Mouse (Mus musculus): ENCODE results near the gene Tmbim6. TPM values are rescaled to one million over a fixed set of nuclear protein-coding genes. Genes with fewer than 3 reads are reported as not detected.
"Not testable (repeated sequence)": the region's sequence is repeated elsewhere in the genome, so short reads cannot be mapped to it uniquely, and the experiment has no call there.

Gene Tmbim6
- total RNA-seq, 2 experiments from 2014 or later, result 205 to 215 TPM

GRCm38 (mm10) chr15:99446136-99446535, 53.5 kb downstream of the Tmbim6 start:
- not testable (repeated sequence) for DNase-seq (ENCODE audit: low spot score in 2 of 2)

GRCm38 (mm10) chr15:99449131-99449750, 56.6 kb downstream of the Tmbim6 start:
- DNase-seq (ENCODE audit: low spot score in 2 of 2), result peak in 1 of 2 experiments; percentile 64

GRCm38 (mm10) chr15:99449751-99450280, 57.1 kb downstream of the Tmbim6 start:
- DNase-seq (ENCODE audit: low spot score in 2 of 2), result no peak

GRCm38 (mm10) chr15:99453153-99453900, 60.6 kb downstream of the Tmbim6 start:
- no peak for DNase-seq (ENCODE audit: low spot score in 2 of 2)

GRCm38 (mm10) chr15:99454585-99455279, 62.0 kb downstream of the Tmbim6 start:
- no peak for DNase-seq (ENCODE audit: low spot score in 2 of 2)

GRCm38 (mm10) chr15:99455415-99455814, 62.7 kb downstream of the Tmbim6 start:
- no peak for DNase-seq (ENCODE audit: low spot score in 2 of 2)

GRCm38 (mm10) chr15:99456338-99456962, 63.8 kb downstream of the Tmbim6 start:
- DNase-seq (ENCODE audit: low spot score in 2 of 2), result peak in 1 of 2 experiments; percentile 34

- peak; percentile 51 to 80 for DNase-seq (ENCODE audit: low spot score in 2 of 2)
These were observed 64.4 kb downstream of the Tmbim6 start for GRCm38 (mm10) chr15:99456963-99457605.

- peak; percentile 93 to 94 for DNase-seq (ENCODE audit: low spot score in 2 of 2)
These were observed 65.1 kb downstream of the Tmbim6 start, which contains the start of gene Nckap5l for GRCm38 (mm10) chr15:99457606-99458401. TSS of gene Nckap5l (minus strand) at chr15:99457748.

Other genes with a start within 250 kb of the Tmbim6 start
- gene Kcnh3, start 168.0 kb upstream of the Tmbim6 start, total RNA-seq (2021), result under 1 TPM; 0.10 to 0.13 TPM
- 10 to 100 TPM; 55.6 to 59.3 TPM for gene Mcrs1, start 140.9 kb upstream of the Tmbim6 start, total RNA-seq (2021)
- gene Prpf40b, start 97.8 kb upstream of the Tmbim6 start, total RNA-seq (2021), result 10 to 100 TPM; 32.6 to 34.5 TPM
- not detected for gene Fam186b, start 97.0 kb upstream of the Tmbim6 start, total RNA-seq (2021)
- 10 to 100 TPM; 32.3 to 35.7 TPM for gene Fmnl3, start 22.4 kb upstream of the Tmbim6 start, total RNA-seq (2021)
- gene Nckap5l, start 64.9 kb downstream of the Tmbim6 start, total RNA-seq (2021), result 10 to 100 TPM; 37.2 to 39.4 TPM
- 1 to 10 TPM; 7.2 to 7.4 TPM for gene Bcdin3d, start 81.8 kb downstream of the Tmbim6 start, total RNA-seq (2021)
- gene Faim2, start 135.3 kb downstream of the Tmbim6 start, total RNA-seq (2021), result not detected
- not detected for gene Aqp2, start 186.2 kb downstream of the Tmbim6 start, total RNA-seq (2021)
- not detected for gene Aqp5, start 197.9 kb downstream of the Tmbim6 start, total RNA-seq (2021)
- gene Aqp6, start 208.5 kb downstream of the Tmbim6 start, total RNA-seq (2021), result not detected